Mouse (Mus musculus): ENCODE results near the gene Tesmin.

- TF ChIP-seq CTCF (IDR thresholded peaks at IDR 0.05; ENCODE audit: low read depth, low read length) (no peak), EP300 (IDR thresholded peaks at IDR 0.05; ENCODE audit: insufficient read depth, low read depth, low read length) (no peak), POLR2A (IDR thresholded peaks at IDR 0.05; ENCODE audit: insufficient read depth, low read length) (no peak)
Observed at GRCm38 (mm10) chr19:3376966-3377715, 11.5 kb upstream of the Tesmin start.
